Mouse (Mus musculus): Measurements from ENCODE around the gene Cd164l2.

DNA sequence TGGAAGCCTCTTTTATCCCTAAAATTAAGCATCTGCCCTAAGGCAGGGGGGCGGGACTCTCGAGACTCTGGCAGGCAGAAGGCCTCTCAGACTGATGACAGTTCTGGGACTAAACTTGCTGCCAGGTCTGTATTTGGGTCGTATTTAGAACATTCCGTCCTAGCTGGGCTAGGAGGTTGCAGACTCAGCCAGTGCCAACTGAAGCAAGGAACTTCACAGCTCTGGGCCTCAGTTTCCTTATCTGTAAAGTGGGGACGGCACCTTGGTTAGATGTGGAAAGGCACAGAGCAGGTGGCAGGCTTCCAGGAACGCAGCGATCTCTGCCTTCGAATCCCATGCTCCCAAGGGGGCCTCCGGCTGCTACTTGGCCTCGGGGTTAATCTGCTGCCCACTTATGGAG is 14.1 kb downstream of the Cd164l2 start:
- TF ChIP-seq CTCF (IDR thresholded peaks at IDR 0.05; ENCODE audit: borderline replicate concordance, insufficient read depth, low read depth, low read length) (no peak), POLR2A (IDR thresholded peaks at IDR 0.05; ENCODE audit: borderline replicate concordance, insufficient read depth, low read length) (no peak)

Measured in cerebellum, adult 2 months (tissue).